Mouse (Mus musculus): ENCODE measurements around the gene Cenpa. TPM values are rescaled to one million over a fixed set of nuclear protein-coding genes. Genes with fewer than 3 reads are reported as not detected.

The Cenpa gene
- total RNA-seq, 2 experiments from 2014 or later = 58.6 to 66.5 TPM

Small RNAs within 50 kb of the gene (microRNA-seq; reads per million reads assigned to microRNA genes)
- 0.27 to 0.38 reads per million in 2 experiments for gene Mir5625

Other genes starting within 250 kb of the Cenpa start
- not detected for gene Otof, start 204.8 kb upstream of the Cenpa start, total RNA-seq (2021)
- gene 1700001C02Rik, start 200.7 kb upstream of the Cenpa start, total RNA-seq (2021) = not detected
- gene Cib4, start 120.9 kb upstream of the Cenpa start, total RNA-seq (2021) = not detected
- 100 to 1,000 TPM; 237 to 244 TPM for gene Kcnk3, start 78.6 kb upstream of the Cenpa start, total RNA-seq (2021)
- 10 to 100 TPM; 44.7 to 51.8 TPM for gene Slc35f6, start 18.8 kb upstream of the Cenpa start, total RNA-seq (2021)
- gene Dpysl5, start 44.8 kb downstream of the Cenpa start, total RNA-seq (2021) = under 1 TPM; 0.72 to 0.82 TPM
- 10 to 100 TPM; 37.0 to 42.8 TPM for gene Mapre3, start 147.9 kb downstream of the Cenpa start, total RNA-seq (2021)
- gene Tmem214, start 201.2 kb downstream of the Cenpa start, total RNA-seq (2021) = 10 to 100 TPM; 34.4 to 38.6 TPM
- gene Agbl5, start 221.9 kb downstream of the Cenpa start, total RNA-seq (2021) = 1 to 10 TPM; 7.2 to 7.3 TPM
- 100 to 1,000 TPM; 146 to 159 TPM for gene Ost4, start 241.0 kb downstream of the Cenpa start, total RNA-seq (2021)
- 10 to 100 TPM; 14.2 to 16.9 TPM for gene Emilin1, start 246.6 kb downstream of the Cenpa start, total RNA-seq (2021)

Measured in heart, adult 18-20 months (tissue).